Mouse (Mus musculus): ENCODE measurements around the gene Mybl2.
"Not testable (repeated sequence)": the region's sequence is repeated elsewhere in the genome, so short reads cannot be mapped to it uniquely, and the experiment has no call there.

Mybl2 gene

DNA sequence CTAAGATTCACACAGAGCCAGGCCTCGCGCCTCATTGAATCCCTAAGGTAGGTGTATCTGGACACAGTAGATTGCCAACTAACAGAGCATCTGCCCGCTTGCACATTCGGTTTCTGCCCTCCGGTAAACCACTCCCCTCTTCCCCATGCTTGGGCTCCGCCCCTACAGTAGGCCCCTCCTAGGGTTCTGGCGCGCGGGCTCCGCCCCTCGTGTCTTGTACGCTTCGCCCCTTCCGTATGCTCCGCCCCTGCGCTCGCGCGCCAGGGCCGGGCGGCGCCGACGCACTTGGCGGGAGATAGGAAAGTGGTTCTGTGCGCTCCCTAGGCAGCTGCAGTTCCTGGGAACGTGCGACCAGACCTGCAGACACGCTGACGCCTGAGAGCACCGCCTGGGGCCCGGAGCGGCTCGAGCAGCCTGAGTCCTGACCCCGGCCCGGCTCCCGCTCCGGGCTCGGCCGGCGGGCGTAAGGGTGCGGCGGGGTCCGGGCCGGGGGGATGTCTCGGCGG is at the start of gene Mybl2:
Gene Mybl2 (plus strand): TSS at position 353 of the 506 bp plus-strand sequence.
- peak; percentile 88 to 91 for DNase-seq (ENCODE audit: low spot score in 2 of 2)

DNA sequence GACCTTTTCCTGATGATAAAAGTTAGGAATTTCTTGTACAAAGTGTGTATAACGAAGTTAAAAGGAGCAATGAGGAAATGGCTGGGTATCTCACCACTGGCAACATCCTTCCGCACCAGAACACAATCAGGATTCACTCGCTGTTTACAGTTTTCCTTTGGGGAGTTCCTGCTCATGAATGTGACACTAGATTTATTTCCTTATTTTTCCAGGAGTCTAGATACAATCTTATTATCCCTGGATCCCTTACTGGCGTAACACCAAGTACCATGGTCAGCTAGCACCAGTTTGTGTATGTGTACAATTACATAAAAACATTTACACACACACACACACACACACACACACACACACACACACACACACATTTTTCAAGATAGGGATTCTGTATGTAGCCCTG is 47.2 kb upstream of the Mybl2 start:
- DNase-seq (ENCODE audit: low spot score in 2 of 2), result no peak

DNA sequence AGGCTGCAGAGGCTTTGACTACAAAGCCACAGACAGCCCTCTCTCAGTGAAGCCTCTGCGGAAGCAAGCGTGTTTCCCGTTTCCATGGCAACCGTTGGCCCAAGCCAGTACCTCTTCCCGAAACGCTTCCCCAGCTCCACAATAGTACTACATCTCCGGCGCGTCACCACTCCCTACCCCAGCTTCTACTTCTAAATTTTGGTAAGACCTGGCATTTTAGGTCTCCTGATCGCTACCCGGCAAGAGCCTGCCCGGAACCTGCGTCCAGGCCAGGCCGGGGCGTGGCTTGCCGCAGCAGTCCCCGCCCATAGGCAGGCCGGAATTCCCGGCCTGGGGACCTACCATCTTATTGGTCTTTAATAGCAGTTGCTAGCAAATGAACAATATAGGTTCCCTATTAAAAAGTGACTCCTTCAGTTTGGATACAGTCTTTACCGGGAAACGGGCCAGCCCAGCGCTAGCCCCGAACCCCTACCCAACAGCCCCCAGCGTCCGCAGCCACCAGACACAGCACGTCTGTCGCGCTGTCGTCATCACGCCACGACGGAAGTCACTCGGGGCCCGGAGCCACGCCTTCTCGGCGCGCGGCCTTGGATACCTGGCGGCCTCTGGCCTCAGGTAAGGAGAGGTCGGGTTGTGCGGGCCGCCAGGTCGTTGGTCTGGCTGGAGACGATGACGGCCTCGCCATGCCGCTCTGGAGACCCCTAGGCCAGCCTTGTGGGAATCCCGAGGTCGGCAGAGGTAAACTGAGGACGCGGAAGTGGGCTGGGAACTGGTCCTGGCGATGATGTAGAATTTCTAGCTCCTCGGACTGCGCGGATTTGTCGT is 37.4 kb upstream of the Mybl2 start, which contains the start of gene Ift52:
Gene Ift52 (plus strand): TSS at position 439 of the 828 bp plus-strand sequence.
- peak; percentile 88 to 89 for DNase-seq (ENCODE audit: low spot score in 2 of 2)

DNA sequence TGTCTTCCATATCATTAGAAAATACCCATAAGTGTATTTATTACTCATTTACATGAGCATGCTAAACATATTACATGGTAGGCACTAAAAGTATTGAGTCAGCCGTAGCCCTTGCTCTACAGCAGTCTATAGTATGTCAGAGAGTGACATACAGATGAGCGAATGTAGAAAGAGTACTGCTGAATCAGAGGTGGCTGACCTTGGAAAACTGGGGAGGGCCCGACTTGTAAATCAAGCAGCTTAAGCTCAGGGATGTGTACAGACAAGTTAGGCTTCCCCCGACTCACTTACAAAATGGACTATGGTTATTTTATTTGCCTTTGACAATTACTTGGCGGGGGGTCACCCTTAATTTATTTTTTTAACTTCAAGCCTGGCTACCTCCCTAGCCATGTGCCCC is 23.2 kb upstream of the Mybl2 start:
- DNase-seq (ENCODE audit: low spot score in 2 of 2), result no peak

DNA sequence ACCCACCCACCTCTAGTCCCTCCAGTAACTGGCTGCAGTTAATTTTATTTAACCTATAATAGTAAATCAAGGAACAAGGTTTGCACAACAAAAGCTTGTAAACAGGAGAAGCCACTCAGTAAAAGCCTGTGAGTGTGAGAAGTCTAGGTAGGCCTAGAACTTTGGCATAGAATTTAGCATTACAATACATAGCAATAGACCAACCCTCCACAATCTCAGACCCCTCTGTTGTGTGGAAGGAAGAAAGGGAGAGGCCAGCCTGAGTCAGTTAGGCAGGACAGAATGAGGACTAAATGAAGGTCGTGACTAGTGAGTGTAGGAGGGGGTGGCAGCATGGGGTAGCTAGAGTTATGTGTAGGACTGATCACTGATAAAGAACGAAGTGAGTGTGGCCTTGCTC is 22.7 kb upstream of the Mybl2 start:
- DNase-seq (ENCODE audit: low spot score in 2 of 2), result no peak

DNA sequence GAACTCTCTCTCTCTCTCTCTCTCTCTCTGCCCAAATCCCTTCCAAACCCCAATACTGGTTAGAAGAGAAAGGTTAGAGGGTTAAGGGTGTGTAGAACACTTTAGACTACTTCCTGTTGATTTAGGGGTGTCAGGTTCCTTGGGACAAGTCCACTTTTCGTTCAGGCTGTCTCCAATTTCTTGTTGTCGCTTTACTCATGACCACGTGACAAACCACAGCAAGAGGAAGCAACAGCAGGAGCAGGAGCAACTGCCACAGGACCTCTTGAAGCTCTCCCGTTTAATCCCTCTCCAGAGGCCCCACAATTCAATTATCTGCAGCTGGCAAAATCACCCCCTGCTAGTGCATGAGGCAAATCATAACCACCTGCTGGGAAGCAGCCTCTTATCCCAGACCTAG is 21.9 kb upstream of the Mybl2 start:
- DNase-seq (ENCODE audit: low spot score in 2 of 2), result no peak

DNA sequence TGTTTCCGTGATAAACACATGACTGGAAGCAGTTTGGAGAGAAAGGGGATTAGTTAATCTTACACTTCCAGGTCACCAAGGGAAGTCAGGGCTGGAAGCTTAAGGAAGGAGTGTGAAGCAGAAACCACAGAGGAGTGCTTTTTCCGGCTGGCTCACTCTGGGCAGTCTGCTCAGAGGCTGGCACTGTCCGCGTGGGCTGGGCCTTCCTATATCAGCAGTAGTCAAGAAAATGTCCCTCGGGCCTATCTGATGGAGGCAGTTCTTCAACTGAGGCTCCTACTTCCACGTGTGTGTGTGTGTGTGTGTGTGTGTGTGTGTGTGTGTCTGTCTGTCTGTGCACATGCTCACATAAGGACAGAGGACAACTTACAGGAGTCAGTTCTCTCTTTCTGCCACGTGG is 14.5 kb upstream of the Mybl2 start:
- DNase-seq (ENCODE audit: low spot score in 2 of 2), result no peak

DNA sequence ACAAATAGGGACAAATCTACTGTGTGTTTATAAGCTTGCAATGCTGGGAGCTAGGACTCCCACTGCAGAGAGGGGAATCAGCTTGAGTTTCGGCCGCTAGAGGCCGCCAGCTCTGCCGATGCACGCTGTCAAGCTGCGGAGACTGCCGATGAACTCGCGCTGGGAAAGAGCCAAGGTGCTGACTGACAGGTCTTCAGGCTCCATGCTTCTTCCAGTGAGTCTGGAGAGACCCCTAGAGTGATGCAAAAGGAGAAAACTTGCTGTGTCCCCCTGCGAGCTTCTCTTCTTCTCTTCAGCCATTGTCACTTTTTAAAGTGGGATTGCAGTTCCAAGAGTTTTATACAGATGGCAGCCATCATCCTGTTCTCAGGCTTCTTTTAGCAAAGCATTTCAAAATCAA is 6.4 kb upstream of the Mybl2 start:
- DNase-seq (ENCODE audit: low spot score in 2 of 2), result peak; percentile 13 to 41

DNA sequence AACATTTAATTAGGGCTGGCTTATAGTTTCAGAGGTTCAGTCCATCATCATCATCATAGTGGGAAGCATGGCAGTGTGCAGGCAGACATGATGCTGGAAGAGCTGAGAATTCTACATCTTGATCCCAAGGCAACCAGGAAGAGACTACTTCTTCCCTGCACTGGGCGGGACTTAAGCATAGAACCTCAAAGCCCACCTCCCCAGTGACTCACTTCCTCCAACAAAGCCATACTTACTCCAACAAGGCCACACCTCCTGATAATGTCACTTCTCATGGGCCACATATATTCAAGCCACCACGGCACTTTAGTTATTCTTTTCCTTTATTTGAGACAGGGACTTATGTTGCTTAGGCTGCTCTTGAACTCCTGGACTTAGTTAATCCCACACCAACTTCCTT is 5.4 kb upstream of the Mybl2 start:
- DNase-seq (ENCODE audit: low spot score in 2 of 2), result no peak

DNA sequence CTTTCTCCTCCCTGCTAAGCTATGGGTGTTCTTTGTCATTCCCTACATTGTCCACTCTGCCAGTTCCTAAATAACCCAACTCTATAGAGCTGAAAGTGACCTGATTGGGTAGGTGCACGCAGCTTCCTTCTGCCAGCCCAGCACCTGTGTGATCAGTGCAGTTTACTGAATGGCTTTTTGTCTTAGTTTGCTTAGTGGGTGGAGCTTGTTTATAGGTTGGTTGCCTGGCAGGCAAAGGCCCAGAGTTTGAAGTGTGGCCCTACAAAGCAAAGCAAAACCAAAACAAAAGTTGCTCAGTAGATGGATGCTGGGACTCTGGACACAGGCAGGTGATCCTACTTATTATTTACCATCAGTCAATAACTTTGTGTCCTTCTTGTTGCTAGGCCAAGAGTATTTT is 2.8 kb upstream of the Mybl2 start:
- no peak for DNase-seq (ENCODE audit: low spot score in 2 of 2)

DNA sequence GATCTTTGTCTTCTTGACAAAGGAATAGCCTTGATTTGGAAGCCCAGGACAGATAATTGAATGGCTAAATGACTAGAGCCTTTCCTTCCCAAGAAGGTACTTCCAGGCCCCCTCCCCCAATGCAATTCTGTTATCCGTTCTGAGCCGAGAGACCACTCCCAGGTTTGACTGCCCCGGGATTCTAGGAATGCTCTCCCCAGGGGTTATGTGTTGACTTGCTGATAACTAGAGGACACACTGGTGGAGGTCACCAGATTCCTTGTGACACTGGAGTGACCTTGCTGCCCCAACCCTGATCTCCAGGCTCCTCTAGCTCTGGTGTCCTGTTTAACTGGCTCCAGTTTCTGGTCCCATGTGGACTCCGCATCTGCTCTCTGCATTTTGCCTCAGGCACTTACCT is 2.4 kb upstream of the Mybl2 start:
- DNase-seq (ENCODE audit: low spot score in 2 of 2), result no peak

DNA sequence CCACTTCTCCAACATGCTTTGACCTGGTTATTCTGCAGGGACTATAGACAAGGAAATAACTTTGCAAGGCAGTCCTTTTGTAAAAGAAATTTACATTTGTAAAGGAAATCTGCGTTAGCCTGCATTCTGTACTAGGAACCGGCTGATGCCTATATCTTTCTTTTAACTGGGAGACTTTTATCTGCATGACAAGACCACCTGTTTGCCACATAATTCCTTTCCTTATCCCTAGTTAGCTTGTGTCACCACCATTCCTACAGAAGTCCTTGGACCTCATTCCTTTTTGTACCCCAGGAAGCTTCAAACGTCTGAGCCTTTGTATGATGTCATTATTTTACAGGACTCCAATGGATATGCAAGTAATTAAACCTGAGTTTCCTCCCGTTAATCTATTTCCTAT is 1.7 kb upstream of the Mybl2 start:
- no peak for DNase-seq (ENCODE audit: low spot score in 2 of 2)

DNA sequence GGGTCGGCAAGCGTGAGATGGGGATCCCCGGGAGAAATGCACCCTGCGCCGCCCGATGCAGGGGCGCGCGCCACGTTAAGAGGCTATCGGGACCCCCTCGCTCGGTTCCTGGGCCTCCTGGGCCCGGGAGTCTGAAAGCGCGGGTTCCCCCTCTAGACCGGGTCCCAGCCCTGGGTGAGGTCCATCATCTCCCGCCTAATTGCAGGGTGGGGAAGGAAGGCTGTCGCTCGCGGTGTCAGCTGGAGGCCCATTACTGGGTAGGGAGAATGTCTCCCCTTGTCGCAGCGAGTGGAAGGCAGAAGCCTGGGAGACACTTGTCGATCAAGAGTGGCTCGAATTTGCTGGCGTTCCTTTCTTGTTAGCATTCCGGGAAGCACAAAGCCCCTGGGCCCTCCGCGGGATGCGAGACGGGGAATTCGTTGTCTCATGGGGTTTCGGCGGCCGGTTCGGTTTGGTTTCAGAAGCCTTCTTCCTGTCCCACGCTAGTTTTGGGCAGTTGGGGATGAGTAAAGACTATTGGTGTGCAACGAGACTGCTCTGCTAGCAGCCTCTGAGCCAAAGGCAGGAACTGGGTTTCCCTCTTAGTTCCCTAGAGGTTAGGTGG is 506 bp downstream of the Mybl2 start:
- DNase-seq (ENCODE audit: low spot score in 2 of 2), result peak in 1 of 2 experiments; percentile 5

DNA sequence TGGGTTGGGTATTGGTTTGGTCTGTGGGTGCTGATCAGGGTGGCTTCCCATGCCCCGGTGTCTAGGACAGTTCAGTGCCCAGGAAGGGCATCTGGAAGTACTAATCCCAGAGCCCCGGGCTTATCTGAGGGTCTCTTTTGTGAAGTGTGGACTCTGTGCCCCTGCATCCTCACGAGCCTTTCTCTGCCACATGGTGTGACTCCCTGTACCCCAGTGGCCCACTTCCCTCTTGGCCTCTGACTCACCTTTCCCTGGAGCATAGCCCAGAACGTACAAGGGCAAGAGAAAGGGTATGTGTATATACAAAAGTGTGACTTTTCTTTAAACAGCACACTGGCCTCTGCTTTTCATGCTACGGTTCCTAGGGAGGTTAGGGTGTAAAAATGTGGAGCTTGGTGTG is 1.2 kb downstream of the Mybl2 start:
- no peak for DNase-seq (ENCODE audit: low spot score in 2 of 2)

DNA sequence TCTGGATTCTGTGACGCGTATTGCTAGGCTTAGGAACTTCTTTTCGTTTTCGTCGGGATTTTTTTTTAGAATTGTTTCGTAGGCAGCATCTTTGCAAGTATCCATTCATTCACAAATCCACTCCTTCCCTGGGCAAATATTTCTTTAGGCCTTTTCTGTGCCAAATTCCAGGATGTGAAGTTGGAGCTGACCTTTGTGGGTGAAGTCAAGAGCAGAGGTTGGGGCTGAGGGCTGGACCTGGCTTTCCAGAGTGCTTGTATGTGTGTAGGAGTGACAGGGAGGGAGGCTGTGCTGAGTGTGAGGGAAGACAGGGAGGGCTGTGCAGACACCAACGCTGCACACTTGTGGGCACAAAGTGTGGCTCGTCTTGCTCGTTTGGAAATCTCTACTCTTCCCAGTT is 2.1 kb downstream of the Mybl2 start:
- no peak for DNase-seq (ENCODE audit: low spot score in 2 of 2)

DNA sequence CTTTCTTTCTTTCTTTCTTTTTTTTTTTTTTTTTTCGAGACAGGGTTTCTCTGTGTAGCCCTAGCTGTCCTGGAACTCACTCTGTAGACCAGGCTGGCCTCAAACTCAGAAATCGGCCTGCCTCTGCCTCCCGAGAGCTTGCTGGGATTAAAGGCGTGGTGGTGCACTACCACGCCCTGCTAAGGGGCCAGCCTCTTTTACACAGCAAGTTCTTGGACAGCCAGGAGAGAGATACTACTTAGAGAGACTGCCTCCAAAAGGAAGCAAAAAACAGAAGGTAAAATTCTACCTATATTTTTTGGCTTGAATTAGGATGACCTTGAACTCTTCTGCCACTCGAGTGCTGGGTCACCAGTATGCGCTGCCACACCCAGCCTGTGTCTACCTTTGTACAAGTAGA is 4.5 kb downstream of the Mybl2 start:
- not testable (repeated sequence) for DNase-seq (ENCODE audit: low spot score in 2 of 2)

DNA sequence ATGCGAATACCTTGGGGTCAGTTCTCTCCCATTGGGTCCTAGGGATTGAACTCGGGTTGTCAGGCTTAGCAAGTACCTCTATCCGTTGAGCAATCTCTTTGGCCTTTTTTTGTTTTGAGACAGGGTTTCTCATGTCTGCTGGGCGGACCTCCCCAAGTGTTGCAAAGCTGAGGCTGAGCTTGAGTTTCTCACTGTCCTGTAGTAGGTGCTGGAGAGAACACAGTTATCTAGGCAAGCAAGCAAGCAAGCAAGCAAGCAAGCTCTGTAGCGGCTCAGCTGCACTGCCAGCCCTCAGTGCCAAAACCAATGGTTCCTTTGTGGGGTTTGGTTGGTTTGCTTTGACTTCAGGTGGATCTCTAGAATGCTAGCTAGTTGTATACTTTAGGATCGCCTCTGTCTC is 6.1 kb downstream of the Mybl2 start:
- DNase-seq (ENCODE audit: low spot score in 2 of 2), result no peak

DNA sequence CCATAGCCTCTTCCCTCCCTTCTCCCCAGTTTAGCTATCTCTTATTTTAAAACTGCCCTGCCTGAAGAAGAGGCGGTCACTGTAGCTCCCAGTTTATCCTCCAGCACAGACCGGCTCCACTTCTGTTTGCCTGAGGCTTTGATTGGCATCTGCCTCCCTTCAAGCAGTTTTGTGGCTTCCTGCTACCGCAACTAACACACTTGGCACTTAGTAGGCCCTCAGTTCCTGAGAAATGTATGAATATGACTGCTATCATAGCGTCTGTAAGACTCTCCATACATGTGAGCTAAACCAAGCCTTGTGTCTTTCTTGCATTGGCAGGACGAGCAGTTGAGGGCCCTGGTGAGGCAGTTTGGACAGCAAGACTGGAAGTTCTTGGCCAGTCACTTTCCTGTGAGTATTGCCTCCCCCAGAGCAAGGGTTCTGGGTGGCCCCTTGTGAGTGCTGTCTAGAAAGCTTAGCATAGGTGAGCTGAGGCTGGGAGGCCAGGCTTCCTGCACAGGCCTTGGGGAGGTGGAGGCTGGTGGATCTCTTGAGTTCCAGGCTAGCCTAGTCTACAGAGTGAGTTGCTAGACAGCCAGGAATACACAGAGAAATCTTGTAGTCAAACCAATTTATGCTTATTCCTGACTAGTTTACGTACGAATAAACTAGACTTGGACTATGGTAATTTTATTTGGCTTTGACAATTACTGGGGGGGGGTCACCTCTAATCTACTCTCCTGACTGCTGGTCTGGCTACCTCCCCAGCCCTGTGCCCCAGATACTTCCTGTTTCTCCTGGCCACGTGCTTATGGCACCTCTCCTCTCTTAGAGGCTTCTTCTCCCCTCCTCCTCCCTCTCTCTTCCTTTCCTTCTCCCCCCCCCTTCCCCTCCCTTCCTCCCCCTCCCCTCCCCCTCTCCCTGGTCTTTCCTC is 7.0 kb downstream of the Mybl2 start:
- DNase-seq (ENCODE audit: low spot score in 2 of 2), result no peak

DNA sequence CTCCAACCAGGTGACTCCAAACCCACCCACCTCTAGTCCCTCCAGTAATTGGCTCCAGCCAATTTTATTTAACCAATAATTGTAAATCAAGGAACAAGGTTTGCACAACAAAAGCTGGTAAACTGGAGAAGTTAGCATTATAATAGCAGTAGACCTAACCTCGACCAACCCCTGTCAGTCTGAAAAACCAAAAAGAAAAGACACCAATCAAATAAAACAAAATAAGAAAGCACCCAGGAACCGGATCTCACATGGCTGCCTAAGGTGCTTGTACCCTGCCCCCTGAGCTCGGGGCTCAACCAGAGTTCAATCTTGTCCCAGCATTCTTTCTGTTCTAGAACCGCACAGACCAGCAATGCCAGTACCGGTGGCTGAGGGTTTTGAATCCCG is 7.6 kb downstream of the Mybl2 start:
- DNase-seq (ENCODE audit: low spot score in 2 of 2), result no peak

DNA sequence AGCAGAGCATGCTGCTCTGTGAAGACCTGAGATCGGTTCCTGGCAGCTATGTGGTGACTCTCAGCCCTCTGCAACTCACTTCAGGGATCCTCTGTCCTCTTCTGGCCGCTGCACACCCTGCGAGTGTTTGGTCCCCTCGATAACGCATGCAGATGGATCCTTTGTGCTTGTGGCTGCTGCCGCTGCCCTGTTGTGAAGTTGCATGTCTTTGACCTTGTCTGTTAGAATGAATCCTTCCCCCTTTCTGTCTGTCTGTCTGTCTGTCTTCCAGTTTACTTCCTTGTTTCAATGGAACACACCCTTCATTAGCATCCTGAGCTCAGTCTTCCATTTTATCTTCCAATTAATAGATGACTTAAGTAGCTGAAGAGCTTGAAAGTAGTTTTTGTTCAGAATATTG is 11.8 kb downstream of the Mybl2 start:
- no peak for DNase-seq (ENCODE audit: low spot score in 2 of 2)

DNA sequence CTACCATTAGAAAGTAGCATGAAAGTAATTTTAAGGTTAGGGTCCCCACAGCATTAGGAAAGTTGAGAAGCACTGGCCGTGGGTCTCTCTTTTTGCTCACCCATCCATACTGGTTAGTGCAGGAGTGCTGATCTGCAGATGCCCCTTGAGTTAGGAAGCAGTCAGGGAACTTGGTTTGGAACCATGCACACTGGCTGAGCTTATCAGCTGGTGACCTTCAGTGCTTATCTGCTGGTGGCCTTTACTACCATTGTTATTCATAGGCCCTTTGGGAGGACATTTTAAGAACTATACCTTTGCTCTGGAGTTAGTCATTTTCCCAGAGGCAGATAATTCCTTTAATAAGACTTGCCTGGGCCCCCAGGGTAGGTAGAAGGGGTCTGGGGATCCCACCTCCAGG is 12.7 kb downstream of the Mybl2 start:
- DNase-seq (ENCODE audit: low spot score in 2 of 2), result no peak

DNA sequence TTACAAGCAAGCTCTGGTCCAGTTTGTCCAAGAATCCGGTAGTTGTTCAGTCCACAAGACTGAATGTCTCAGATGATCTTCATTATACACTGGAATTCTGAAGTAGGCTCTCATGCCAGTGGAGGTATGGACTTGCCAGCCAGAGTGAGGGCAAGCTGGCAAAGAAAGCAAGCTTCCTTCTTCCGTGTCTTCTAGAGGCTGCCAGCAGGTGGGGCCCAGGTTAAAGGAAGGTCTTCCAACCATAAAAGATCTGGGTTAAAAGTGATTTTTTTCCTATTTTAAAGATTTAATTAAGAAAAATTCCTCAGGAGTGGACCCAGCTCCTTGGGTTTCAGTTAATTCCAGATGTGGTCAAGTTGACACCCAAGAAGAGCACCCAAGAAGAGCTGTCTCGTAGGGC is 15.7 kb downstream of the Mybl2 start:
- no peak for DNase-seq (ENCODE audit: low spot score in 2 of 2)

Measured in natural killer cell, adult 2 months (primary cell).